Mouse (Mus musculus) cerebellum, adult 11 months (tissue): ENCODE results near the gene Iqch.

ENCODE experiments used
- DNase-seq: peaks from one replicate; pipeline ENCODE4 v3.0.0; 2022

Gene Iqch

DNA sequence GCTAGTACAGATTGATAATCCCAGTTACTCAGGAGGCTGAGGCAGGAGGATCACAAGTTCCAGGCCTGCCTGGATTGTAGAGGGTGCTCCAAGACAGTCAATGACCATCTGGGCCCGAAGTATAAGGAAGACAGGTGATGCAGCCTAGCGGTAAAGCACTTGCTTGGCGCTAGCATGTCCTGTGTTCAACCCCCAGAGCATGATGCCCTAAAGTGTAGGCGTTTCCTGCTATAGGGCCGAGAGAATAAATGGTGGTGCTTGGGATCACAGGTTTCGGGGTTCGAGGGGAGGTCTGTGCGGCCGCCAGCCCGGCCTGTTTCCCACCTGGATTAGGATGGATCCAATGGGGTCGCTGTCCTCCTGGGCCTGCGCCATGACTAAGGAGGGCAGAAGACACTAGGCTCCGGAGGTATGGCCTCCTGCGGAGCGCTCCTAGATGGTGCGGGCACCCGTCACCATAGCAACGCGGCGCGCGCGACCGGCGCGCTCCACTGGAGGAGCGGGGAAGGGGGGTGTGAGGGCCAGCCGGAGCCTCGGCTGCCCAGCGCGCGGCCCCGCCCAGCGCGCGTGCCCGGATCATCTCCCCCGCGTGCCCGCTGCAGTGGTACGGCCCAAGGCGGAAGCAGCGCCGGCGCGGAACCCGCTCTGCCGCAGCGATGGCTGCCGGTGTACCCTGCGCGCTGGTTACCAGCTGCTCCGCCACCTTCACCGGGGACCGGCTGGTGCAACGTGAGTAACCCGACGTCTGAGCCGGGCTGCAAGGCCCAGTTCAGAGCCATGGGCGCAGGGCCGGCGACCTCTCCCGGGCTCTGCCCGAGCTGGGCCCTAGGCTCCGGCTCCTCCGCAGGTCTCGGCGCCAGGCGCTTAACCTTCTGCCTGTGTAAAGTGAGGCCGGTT lies at the start of gene Iqch, which contains the start of gene Aagab:
TSS of gene Iqch (minus strand) at position 451 of the 897 bp plus-strand sequence.
TSS of gene Aagab (plus strand) at position 618 of the 897 bp plus-strand sequence.
- peak; percentile 97 for DNase-seq

DNA sequence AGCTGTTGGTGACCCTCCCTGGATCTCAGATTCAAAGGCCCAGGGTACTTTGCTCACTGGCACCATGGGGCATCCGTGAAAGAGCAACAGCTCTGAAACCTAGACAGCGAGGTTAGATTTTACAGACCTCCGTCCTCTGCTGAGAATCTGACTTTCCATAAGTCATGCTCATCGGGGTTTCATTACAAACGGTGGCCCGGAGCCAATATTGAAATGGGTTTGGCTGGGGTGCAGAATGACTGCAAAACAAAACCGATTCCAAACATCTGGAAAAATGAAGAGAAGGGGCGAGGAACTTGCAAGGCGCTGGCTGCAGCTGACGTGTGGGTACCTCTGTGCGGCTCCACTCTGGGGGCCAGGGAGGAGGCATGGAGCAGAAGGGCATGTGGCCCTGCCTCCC lies 49.3 kb upstream of the Iqch start:
- DNase-seq: no peak

DNA sequence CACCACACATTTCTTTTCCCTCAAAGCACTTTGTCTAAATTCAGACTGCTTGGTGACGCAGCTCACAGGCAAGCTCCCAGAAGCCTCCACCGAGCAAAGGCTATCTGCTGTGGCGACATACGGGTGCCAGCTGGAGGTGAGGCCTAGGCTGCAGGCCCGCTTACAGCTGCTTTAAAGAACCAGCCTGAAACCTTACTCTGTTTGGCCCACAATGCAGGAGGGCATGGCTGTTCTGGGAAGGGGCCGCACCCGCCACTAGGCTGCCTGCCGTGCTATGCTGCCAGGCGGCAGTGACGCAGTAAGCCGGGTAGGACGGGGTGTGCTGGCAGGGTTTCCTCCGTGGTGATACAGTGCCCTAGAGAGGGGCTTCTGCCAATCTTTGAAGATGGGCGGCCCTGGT lies 48.6 kb upstream of the Iqch start:
- DNase-seq: peak; percentile 49

DNA sequence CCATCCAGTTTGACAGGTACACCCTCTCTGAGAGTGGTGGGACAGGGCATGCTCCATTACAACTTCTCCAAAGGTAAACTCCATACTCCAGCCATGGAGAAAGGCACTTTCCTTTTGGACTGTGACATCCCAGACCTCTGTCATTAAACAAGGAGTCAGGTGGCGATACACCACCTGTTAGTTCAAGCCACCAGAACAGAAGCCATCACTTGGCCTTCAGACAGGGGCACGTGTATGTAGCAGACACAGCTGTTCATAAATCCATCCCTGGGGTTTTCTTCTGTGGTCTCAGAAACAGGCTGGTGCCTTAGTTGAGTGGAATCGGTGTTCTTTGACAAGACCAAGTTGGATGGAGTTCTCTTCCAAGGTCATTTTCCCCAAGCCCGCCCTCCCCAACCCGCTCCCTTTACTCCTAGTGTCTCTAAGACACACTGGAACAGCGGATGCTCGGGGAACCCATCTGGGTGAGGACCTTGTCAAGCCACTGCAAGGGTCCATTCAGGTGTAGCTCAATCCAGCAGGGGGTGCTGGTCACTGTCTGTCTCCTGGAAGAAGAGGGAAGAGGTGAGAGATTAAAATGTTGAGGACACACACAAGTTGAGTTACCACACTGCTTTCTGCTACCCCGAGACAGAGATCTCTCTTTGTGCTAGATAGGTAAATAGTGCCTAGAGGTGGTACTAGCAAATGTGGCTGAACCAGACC lies 47.7 kb upstream of the Iqch start:
- no peak for DNase-seq

DNA sequence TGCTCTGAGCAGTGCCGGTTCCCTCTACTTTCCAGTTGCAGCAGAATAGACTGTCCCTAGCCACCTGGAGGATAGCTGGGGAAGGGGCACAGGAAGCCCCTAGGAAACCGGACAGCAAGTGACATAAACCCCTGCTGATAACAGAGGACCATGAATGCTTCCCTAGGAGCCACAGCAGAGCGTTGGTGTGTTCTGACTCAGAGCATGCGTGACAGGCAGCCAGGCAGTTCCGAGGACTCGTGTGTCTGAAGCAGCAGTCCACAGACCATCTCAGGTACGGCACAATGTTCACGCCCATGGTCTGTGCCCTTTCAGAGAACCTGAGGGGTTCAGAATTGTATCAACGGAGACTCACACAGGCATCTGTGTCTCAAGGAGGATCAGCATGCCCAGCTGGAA lies 46.2 kb upstream of the Iqch start:
- DNase-seq: no peak

DNA sequence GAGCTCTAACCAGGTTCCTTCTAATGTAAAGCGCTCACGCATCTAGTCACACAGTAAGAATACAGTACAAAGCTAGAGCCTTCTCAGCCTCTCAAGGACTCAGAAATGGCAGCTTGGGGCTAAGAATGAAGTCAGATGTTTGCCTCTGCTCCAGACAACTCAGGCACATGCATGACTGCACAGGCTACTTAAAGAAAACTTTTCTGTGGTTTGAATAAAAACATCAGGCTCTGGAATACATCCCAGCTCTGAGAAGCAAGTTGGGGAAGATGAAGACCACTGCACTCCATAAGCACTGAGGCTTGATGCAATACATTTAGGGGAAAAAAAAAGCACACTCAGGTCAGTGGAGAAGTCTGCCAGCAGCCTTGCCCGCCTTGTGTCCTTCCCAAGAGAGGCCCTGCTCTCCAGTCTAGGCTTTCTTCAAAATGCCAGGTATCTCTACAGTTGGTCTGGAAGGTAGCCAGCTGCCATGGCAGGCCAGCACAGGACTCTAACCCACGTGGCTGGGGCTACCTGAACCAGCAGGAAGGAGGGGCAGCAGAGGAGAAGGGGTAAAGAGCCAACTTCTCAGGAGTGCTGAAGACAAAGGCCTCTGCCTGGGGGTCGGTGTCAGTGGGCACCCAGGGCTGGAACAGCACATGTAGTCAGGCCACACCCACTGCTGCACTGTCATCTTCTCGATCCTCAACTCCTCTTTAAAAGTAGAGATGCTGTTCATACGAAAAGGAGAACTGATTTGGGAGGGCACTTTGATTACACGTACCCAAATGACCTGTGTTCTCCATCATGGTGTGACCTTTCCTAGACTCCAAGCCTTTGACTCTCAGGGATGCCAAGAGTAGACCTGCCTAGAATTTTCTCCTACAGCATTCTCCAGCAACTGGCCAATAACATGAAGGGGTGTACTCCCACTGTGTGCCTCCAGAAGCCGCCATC lies 45.6 kb upstream of the Iqch start:
- no peak for DNase-seq

DNA sequence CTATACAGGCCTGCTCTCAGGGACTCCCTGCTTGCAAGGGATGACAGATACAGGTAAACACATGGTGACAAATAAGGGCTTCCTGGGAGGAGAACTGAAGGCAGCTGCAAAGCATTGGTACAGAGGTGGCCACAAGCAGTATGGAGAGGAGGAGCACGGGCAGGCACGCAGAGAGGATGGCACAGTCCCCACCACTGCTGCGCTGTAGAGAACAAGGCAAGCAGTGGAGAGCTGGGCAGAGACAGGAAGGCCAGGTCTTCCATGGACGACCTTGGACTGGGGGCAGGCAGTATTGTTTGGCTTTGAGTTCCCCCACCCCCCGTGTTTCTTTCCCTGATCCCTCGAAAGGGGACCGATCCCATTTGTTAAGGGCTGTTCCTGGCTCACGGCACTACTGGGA lies 42.8 kb upstream of the Iqch start:
- no peak for DNase-seq

DNA sequence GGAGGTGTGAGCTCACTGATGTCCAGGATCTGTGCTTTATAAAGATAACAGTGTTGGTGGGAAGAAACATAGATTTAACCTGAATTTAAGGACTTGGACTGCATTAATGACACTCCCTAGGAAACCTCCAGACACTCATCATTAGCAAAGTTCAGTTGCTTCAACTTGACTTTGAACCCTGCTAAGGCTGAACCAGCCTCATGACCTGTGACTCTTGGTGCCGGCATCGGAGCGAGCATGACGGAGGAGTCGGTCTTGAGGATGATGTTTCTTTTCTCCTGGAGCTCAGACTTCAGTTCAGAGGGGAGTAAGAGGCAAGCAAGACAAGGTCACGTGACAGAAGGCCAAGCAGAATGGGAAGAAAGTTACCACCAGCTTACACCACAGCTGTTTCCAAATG lies 41.7 kb upstream of the Iqch start:
- DNase-seq: no peak

DNA sequence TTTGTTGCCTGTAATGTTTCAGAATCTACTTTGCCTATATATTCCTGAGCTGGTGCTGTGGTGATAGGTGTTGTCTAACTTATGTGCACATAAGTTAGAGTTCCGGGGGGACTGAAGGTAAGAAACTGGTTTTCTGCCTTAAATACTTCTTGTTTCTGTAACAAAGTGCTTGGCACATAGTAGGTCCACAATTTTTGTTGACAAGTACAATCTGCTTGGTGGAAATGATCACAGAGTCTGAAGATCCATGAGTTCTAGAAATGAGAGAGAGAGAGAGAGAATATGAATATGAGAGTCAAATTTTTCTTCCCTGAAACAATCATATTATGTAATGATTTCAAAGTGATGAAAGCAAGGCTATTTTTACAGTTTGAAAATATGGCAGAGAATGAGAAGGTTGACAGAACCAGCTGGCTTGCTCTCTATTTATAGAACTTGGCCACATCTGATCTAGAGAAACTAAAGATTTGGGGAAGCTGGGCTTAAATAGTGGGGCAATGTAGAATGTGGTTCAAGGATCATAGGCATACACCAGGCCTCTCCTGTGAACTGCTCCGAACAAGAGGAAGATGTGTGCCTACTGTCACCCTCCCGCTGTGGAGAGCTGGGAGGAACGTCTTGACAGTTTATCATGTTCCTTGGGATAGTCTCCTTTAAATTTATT lies 39.8 kb upstream of the Iqch start:
- no peak for DNase-seq

DNA sequence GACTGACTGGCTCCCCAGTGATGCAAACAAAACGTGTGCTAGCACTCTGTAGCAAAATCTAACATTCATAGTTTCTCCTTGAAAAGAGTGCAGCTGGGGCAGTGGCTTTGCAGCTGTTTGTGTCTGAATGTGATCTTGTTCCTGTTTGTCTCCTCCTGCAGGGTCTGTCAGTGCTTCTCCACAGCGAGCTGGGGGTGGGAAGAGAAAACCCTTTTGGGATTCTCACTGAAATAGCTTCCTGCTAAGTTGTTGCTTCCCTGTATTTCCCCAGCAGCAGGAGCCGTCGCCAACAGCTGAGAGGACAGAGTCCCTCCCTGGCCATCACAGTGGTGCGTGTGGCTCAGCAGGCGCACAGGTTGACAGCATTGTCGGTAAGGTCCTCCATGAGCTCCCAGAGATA lies 33.8 kb upstream of the Iqch start:
- no peak for DNase-seq

DNA sequence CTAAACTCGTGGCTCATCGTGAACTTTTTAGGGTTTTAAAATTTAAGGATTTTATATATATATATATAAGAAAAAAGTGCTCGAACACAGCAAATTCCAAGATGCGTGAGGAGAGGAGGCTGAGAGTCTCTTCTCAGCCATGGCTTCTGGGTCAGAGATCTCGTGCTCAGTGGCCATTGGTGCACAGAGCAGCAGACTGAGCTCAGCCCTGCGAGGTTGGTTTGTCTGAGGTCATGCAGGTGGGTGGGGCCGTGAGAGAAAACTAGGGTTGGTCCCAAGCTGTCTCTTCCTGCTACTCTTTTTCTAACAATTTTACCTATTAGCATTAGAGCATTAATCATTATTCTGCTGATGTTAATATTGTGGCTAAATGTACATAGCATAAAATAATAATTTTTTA lies 31.0 kb upstream of the Iqch start:
- no peak for DNase-seq

DNA sequence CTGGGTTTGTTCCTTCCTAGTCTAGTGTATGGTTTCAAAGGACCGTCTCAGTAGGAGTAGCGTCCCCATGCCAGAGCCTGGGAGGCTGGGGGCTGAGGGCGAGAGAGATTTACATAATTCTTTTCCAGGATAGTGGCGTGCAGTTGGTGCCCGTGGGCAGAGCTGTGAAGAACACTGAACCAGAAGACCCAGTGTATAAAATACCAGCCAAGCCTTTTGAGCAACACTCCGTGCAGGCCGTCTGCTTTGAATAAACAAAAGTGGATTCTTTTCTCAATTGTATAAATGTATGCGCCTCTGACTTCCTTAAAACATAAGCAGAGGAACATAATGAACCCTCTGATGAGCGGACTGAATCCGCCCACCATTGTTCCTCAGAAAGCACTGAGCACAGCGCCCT lies 30.6 kb upstream of the Iqch start:
- no peak for DNase-seq

DNA sequence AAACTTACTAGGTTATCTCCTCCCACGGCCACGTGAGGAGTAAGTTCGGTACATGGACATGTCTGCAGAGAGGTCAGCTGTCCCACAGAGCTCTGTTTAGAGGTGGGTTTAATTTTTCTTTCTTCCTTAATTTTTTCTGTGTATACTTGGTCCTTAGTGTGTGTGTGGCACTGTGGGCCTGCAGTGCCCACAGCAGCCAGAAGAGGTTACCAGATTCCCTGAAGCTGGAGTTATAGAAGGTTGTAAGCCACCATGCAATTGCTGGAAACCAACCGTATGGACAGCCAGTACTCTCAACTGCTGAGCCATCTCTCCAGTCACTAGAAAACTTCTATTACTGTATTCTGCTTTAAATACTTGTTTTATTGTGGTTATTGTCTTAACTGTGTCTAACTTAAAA lies 29.8 kb upstream of the Iqch start:
- DNase-seq: no peak

DNA sequence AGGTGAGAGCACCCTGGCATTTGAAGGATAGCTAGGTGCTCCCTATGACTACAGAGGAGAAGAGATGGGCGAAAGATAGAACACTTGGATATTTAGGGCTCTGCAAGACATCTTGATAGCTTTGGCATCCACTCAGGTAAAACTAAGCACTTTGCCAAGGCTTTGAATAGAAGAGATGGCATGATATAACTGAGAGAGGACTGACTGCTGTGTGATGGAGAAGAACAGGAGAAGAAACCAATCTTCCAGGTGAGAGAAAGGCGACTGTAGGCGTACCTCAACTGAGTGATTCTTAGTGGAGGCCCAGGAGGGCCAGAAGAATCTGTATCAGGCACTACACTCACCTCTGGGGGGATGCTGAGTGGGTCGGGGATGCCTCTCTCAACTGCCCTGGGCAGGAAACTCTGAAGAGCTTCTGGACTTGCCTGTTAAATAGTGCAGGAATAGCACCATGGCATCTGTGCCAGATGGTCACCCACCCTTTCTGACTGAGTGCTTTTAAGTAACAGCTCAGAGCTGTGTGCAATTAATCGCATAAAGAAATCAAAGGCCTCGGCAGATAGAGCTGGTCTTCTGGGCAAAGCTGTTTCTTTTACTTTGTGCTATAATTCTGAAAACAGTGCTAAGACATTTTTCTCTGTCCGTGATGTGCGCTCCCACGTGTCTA lies 22.9 kb upstream of the Iqch start:
- DNase-seq: no peak

DNA sequence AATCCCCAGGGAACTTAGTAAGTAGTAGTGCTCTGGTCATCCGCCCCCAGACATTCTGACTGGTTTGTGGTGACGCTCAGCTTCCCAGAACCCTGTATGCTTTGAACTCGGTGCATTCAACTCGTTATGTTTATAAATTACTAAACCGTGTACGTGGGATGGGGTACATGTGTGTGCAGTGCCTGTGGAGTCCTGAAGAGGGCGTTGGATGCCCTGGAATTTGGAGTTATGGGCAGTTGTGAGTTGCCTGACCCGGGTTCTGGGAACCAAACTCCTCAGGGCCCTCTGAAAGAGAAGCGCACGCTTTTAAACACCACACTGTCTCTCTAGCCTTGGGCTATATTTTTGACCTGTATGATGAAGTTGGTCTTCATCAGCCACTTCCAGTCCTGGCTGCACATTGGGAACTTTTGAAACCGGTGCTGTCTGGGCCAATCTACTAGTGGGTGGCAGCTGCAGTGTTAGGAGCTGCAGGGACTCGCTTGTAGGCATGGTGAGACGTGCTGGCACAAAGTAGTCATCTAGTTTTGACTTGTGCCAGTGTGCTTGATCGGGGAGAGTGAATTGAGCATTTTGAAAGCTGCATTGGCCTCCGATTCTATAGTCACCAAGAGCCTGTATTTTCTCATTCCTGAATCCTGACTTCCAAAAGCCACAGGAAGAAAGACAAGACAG lies 21.7 kb upstream of the Iqch start:
- no peak for DNase-seq

DNA sequence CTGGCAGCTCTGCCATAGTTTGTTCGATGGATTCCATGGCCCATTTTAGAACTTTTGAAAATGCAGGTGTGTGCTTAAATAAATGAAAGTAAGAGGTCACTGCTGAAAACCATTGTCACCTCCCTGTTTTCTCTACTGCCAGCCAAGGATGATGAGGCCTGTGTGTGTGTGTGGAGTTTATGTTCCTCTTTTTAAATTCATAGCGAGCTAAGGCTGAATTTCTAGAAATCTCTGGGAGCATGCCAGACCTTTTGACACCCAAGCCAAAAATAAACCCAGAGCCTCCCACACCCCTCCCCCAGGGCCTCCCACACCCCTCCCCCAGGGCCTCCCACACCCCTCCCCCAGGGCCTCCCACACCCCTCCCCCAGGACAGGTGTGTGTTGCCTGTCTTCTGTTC lies 15.7 kb upstream of the Iqch start:
- no peak for DNase-seq

DNA sequence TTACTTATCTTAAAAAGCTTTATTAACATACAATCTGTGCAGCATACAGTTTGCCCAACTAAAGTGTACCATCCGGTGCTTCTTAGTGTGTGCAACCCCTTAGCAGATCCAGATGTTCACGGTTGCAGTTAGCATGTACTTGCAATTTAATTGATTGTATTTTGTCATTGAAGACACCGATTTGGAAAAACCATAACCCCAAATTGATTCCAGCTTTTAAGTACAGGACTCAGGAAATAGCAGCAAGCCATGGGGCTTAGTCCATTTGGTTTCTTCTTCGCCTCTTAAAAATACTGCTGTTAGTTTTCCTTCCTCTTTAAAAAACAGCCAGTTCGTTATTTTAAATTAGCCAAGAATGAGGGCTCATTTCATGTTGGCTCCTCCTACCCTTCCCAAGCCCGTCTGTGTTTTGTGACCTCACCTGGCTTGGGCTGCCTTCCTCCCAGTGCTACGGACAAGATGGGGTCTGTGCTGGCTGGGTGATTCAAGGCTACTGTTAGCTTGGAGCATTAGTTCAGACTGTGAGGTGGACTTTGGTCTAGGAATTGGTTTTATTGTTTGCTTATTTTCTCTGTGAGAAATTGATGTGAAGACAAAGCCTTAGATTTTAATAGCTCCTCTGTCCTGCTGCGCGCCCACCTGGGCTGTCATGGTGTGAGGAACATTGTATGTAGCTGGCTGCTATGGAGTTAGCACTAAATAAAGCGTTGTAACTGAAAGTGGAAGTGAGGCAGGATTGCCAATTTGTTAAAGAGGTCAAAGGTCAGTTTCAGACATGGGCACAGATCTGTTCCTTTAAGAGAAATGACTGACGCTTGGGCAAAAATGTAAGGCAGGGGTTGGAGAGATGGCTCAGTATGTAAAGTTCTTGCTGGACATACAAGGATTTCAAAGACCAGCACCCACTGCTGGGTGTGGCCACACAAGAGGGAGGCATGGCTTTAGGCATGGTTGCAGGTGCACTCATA lies 12.0 kb upstream of the Iqch start:
- DNase-seq: no peak

DNA sequence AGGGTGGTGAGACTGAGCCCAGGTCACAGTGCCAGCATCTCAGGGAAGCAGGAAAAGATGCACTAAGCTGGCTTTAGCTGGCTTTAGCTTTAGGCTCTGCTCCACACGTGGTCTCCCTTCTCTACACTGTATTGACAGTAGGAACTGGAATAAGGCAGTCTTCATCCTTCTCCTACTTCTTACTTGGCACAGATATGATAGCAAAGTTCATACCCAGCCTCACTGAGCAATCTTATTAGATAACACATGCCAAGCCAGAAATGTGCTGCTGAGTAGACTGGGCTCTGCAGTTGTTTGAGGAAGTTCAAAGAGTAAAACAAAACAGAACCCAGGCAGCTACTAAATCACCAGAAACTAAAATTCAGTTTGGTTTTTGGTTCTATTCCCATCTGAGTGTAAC lies 11.3 kb upstream of the Iqch start:
- DNase-seq: no peak

DNA sequence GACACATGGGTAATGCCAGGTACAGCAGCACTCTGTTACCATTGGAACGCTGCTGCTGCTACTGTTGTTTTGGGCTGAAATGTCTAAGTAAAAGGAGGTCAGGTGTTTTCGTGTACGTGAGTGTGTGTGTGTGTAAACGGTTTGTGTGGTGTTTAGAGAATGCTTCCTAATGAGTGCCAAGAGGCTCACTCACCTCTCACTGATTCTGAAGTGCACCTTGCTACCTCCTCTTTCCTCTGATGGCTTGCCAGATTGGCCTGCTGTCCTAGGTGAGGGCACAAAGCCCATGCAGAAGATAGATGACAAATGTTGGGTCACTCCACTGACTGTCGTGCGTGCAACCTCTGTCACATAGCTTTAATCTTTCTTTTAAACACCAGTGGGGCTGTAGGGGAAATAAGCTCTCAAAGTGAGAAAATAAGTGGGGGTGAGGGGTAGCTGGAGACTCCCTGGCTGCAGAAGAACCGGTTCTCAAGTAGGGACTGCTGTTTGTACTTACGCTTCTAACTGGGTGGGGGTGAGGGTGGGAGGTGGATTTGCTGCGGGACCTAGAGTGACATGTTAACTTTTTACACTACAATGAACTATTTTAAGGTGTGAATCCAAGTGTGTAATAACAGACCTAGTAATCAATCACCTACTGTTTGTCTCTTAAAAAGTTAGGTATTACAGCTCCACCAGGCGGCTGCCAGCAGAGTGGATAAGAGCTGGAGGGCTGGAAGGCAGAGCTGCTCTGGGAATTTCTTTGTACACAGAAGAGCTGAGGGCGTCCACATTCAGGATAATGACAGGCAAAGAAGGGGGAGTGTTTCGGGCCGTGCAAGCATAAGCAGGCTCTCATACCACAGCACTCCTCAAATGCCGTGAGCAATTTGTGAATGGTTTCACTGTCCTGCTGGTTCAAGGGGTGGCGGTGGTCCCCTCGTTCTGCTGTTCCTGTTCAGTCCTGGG lies 10.5 kb upstream of the Iqch start:
- peak; percentile 16 for DNase-seq
